Mouse (Mus musculus) heart, adult 11 months (tissue): ENCODE results near the gene Tmem9b.

ENCODE experiments used
- DNase-seq: peaks from one replicate; pipeline ENCODE4 v3.0.0; 2022

Gene Tmem9b

GRCm38 (mm10) chr7:109734806-109735205 is 17.9 kb downstream of the Tmem9b start:
- DNase-seq, result no peak

GRCm38 (mm10) chr7:109731626-109732025 is 21.0 kb downstream of the Tmem9b start, which contains the start of gene Ascl3:
Ascl3 (minus strand) TSS chr7:109731726.
- DNase-seq, result no peak

GRCm38 (mm10) chr7:109723697-109724096 is 29.0 kb downstream of the Tmem9b start, which contains the start of gene BC051019:
BC051019 (minus strand) TSS chr7:109723850.
- DNase-seq, result peak; percentile 84

- no peak for DNase-seq
Observed at GRCm38 (mm10) chr7:109723114-109723513, 29.6 kb downstream of the Tmem9b start.

GRCm38 (mm10) chr7:109722618-109723017 is 30.1 kb downstream of the Tmem9b start:
- no peak for DNase-seq

GRCm38 (mm10) chr7:109719286-109719685 is 33.4 kb downstream of the Tmem9b start:
- DNase-seq, result no peak

GRCm38 (mm10) chr7:109713434-109713982 is 39.2 kb downstream of the Tmem9b start:
- no peak for DNase-seq

- DNase-seq, result no peak
Observed at GRCm38 (mm10) chr7:109712198-109712597, 40.5 kb downstream of the Tmem9b start.

- DNase-seq, result peak; percentile 86
Observed at GRCm38 (mm10) chr7:109710069-109710468, 42.6 kb downstream of the Tmem9b start.

GRCm38 (mm10) chr7:109708961-109709382 is 43.7 kb downstream of the Tmem9b start:
- peak; percentile 98 for DNase-seq

GRCm38 (mm10) chr7:109707023-109707785 is 45.5 kb downstream of the Tmem9b start:
- no peak for DNase-seq

GRCm38 (mm10) chr7:109704461-109704860 is 48.2 kb downstream of the Tmem9b start:
- no peak for DNase-seq

GRCm38 (mm10) chr7:109704016-109704377 is 48.7 kb downstream of the Tmem9b start:
- no peak for DNase-seq

- peak; percentile 99 for DNase-seq
Observed at GRCm38 (mm10) chr7:109703190-109704015, 49.3 kb downstream of the Tmem9b start, which contains the start of the genes St5 and Akip1. St5 (minus strand) TSS chr7:109703605. Akip1 (plus strand) TSS chr7:109703690.

- DNase-seq, result peak; percentile 87
Observed at GRCm38 (mm10) chr7:109702721-109703120, 50.0 kb downstream of the Tmem9b start.

- DNase-seq, result peak; percentile 29
Observed at GRCm38 (mm10) chr7:109700213-109700612, 52.5 kb downstream of the Tmem9b start.

- DNase-seq, result peak; percentile 41
Observed at GRCm38 (mm10) chr7:109695339-109695726, 57.3 kb downstream of the Tmem9b start.

- peak; percentile 73 for DNase-seq
Observed at GRCm38 (mm10) chr7:109694576-109695338, 57.9 kb downstream of the Tmem9b start.

- DNase-seq, result peak; percentile 92
Observed at GRCm38 (mm10) chr7:109690961-109691360, 61.7 kb downstream of the Tmem9b start.

GRCm38 (mm10) chr7:109690101-109690500 is 62.6 kb downstream of the Tmem9b start:
- peak; percentile 74 for DNase-seq

GRCm38 (mm10) chr7:109686585-109687128 is 66.0 kb downstream of the Tmem9b start:
- no peak for DNase-seq
